Mouse (Mus musculus) bone marrow macrophage, adult 2 months (primary cell): ENCODE data around the gene Me3.

ENCODE experiments used
- CTCF ChIP-seq: IDR thresholded peaks from 2 replicates; pipeline ENCODE4 v1.5.1; 2012; ENCODE audit warnings: low read depth, mild to moderate bottlenecking, low read length, moderate library complexity
- POLR2A ChIP-seq: IDR thresholded peaks from 2 replicates; pipeline ENCODE4 v1.6.1; 2012; ENCODE audit warnings: mild to moderate bottlenecking, low read depth, low read length, borderline replicate concordance

- no peak for TF ChIP-seq CTCF
- no peak for TF ChIP-seq POLR2A
These were observed 210.2 kb downstream of the Me3 start for GRCm38 (mm10) chr7:89842404-89842715.
